Mouse (Mus musculus) lung, embryonic 15.5 days (tissue): ENCODE data around the gene Marcks. TPM values are rescaled to one million over a fixed set of nuclear protein-coding genes. Genes with fewer than 3 reads are reported as not detected.
"Not testable (repeated sequence)": the region's sequence is repeated elsewhere in the genome, so short reads cannot be mapped to it uniquely, and the experiment has no call there.

Source experiments
- ATAC-seq: fragments of 200-750 bp; cut with Nextera tagmentation; 2 replicates; pipeline ENCODE4 v1.8.0; 2017; ENCODE audit warnings: moderate number of reproducible peaks, borderline replicate concordance; ENCODE audit not compliant: low FRiP score, low TSS enrichment; ENCODE audit errors: extremely low read depth
- H3K27ac ChIP-seq: fragments of 300-500 bp; sonication (generic); 2 replicates; pipeline ENCODE4 v1.5.1; 2015; ENCODE audit warnings: moderate library complexity, mild to moderate bottlenecking, inconsistent platforms
- H3K27me3 ChIP-seq: fragments of 300-500 bp; sonication (generic); 2 replicates; pipeline ENCODE4 v1.6.1; 2015; ENCODE audit warnings: inconsistent platforms
- H3K36me3 ChIP-seq: fragments of 300-500 bp; sonication (generic); 2 replicates; pipeline ENCODE4 v1.6.1; 2015; ENCODE audit warnings: inconsistent platforms
- H3K4me1 ChIP-seq: fragments of 300-500 bp; sonication (generic); 2 replicates; pipeline ENCODE4 v1.6.1; 2015; ENCODE audit warnings: inconsistent platforms
- H3K4me2 ChIP-seq: fragments of 300-500 bp; sonication (generic); 2 replicates; pipeline ENCODE4 v1.6.1; 2015; ENCODE audit warnings: inconsistent platforms, mild to moderate bottlenecking, moderate library complexity
- H3K4me3 ChIP-seq: fragments of 300-500 bp; sonication (generic); 2 replicates; pipeline ENCODE4 v1.5.1; 2015; ENCODE audit warnings: mild to moderate bottlenecking, inconsistent platforms
- H3K9ac ChIP-seq: fragments of 300-500 bp; sonication (generic); 2 replicates; pipeline ENCODE4 v1.6.1; 2015; ENCODE audit warnings: inconsistent platforms
- H3K9me3 ChIP-seq: fragments of 300-500 bp; sonication (generic); 2 replicates; pipeline ENCODE4 v1.6.1; 2016; ENCODE audit warnings: inconsistent platforms
- WGBS: fragments of 180-500 bp; shearing (Covaris S2); methylation state at CpG from one replicate; pipeline ENCODE4 v1.1.7; 2015; 5-methylcytosine and 5-hydroxymethylcytosine counted together
- polyA plus RNA-seq: library from polyadenylated mRNA; unstranded; fragments of >200 nt; fragmentation: Nextera tagmentation; extraction: Ambion mirVana; gene quantifications from 2 replicates; pipeline ENCODE4 v1.2.1, GENCODE M21; 2015

Marcks gene
- polyA plus RNA-seq, 1 experiment from 2014 or later = 97.6 TPM

- H3K4me2 ChIP-seq = no peak overlapping the region
- no peak overlapping the region for H3K9ac ChIP-seq
- 65% methylated on average over 3 of the region's 3 CpGs for WGBS
- ATAC-seq = no peak
- H3K27me3 ChIP-seq = no peaks in the 10 kb centered on the region
- no peaks in the 10 kb centered on the region for H3K4me1 ChIP-seq
- 0 out of 2 replicates have a peak overlapping the region, but pooled peaks have one; percentile 32 for H3K27ac ChIP-seq
- no peak overlapping the region for H3K4me3 ChIP-seq
- no peaks in the 10 kb centered on the region for H3K36me3 ChIP-seq
- no peaks in the 10 kb centered on the region for H3K9me3 ChIP-seq
Measured at GRCm38 (mm10) chr10:37096529-37096928, 42.2 kb downstream of the Marcks start.

GRCm38 (mm10) chr10:37095803-37096202 lies 42.9 kb downstream of the Marcks start:
- H3K27me3 ChIP-seq = no peaks in the 10 kb centered on the region
- no peak overlapping the region for H3K4me2 ChIP-seq
- no peaks in the 10 kb centered on the region for H3K36me3 ChIP-seq
- no peaks in the 10 kb centered on the region for H3K4me1 ChIP-seq
- 33% methylated on average over 6 of the region's 6 CpGs for WGBS
- no peak overlapping the region for H3K4me3 ChIP-seq
- no peaks in the 10 kb centered on the region for H3K9me3 ChIP-seq
- peak; percentile 69; the same call in 1 of the 2 replicates for ATAC-seq
- no peak overlapping the region for H3K9ac ChIP-seq
- peak overlapping the region; percentile 32; the same call in 1 of the 2 replicates for H3K27ac ChIP-seq

DNA sequence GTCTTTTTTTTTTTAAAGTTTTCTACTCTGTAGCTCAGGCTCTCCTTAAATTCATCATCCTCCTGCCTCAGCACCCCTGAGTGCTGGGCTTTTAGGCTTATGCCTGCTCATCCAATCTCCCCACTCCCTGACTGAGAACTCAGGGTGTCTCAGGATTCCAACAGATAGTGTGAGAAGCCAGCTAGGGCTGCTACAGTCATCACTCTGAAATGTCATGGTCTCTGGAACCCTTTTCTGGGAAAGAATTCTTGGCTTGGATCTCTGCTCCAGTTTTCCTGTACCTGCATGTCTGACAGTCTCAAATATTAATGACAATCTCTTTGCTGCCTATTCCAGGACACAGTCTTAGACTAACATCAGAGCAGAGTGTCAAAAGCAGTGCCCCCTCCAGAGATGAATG lies 45.4 kb downstream of the Marcks start:
- no peak overlapping the region for H3K4me2 ChIP-seq
- H3K4me1 ChIP-seq = no peaks in the 10 kb centered on the region
- no peaks in the 10 kb centered on the region for H3K27me3 ChIP-seq
- H3K27ac ChIP-seq = no peak overlapping the region
- no peak for ATAC-seq
- no peak overlapping the region for H3K9ac ChIP-seq
- no peak overlapping the region for H3K4me3 ChIP-seq
- no peaks in the 10 kb centered on the region for H3K36me3 ChIP-seq
- H3K9me3 ChIP-seq = no peaks in the 10 kb centered on the region

GRCm38 (mm10) chr10:37090411-37090810 lies 48.3 kb downstream of the Marcks start:
- no peaks in the 10 kb centered on the region for H3K36me3 ChIP-seq
- WGBS = 74% methylated on average over 3 of the region's 3 CpGs
- no peaks in the 10 kb centered on the region for H3K9me3 ChIP-seq
- no peak overlapping the region for H3K9ac ChIP-seq
- H3K4me2 ChIP-seq = no peak overlapping the region
- no peaks in the 10 kb centered on the region for H3K27me3 ChIP-seq
- H3K4me1 ChIP-seq = no peaks in the 10 kb centered on the region
- H3K4me3 ChIP-seq = no peak overlapping the region
- H3K27ac ChIP-seq = no peak overlapping the region
- no peak for ATAC-seq

- WGBS = 85% methylated on average over 2 of the region's 2 CpGs
Measured at GRCm38 (mm10) chr10:37084071-37084470, 54.6 kb downstream of the Marcks start.

More at GRCm38 (mm10) chr10:37084071-37084470, 54.6 kb downstream of the Marcks start:
- H3K4me2 ChIP-seq, H3K4me3 ChIP-seq, H3K36me3 ChIP-seq, H3K4me1 ChIP-seq, H3K27ac ChIP-seq, ATAC-seq, H3K9me3 ChIP-seq, H3K9ac ChIP-seq, H3K27me3 ChIP-seq: not testable (repeated sequence)

Other genes starting within 250 kb of the Marcks start
- 207 and 217 TPM in 2 replicates for gene Hdac2, start 164.4 kb downstream of the Marcks start, polyA plus RNA-seq